Mouse (Mus musculus): ENCODE data around the gene Fam228b. TPM values are rescaled to one million over a fixed set of nuclear protein-coding genes. Genes with fewer than 3 reads are reported as not detected.
"Not testable (repeated sequence)": the region's sequence is repeated elsewhere in the genome, so short reads cannot be mapped to it uniquely, and the experiment has no call there.

The Fam228b gene
- polyA plus RNA-seq, 1 experiment: 0.72 TPM

DNA sequence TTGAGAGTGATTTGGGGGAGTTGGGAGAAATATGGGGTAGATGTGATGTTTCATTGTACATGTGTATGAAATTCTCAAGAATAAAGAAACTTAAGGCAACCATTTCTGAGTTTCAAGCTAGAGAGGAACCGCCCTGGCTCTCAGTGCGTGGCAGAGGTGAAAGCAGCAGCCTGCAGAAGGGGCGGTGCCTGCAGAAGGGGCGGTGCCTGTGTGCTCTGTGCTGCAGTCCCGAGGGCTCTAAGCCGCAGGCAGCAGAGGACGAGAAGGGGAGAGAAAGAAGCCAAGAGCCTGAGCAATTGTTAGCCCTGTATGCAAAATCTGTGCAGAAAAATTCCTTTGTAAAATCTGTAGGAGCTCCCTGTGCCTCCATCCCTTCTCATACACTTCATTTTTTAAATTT, 51.6 kb downstream of the Fam228b start:
- Histone ChIP-seq H3K4me1 (ENCODE audit: control insufficient read depth, insufficient read depth, low read length) (no peaks in the 10 kb centered on the region), H3K4me3 (replicated peaks; ENCODE audit: extremely low read depth, low read depth, low read length) (no peak overlapping the region)
- 11% methylated on average over 7 of the region's 7 CpGs for WGBS
- TF ChIP-seq POLR2A (IDR thresholded peaks at IDR 0.05; ENCODE audit: borderline replicate concordance, extremely low read depth, low read depth, low read length) (no peak), CTCF (IDR thresholded peaks at IDR 0.05; ENCODE audit: insufficient read depth, low read length) (no peak)
- no peak for DNase-seq

DNA sequence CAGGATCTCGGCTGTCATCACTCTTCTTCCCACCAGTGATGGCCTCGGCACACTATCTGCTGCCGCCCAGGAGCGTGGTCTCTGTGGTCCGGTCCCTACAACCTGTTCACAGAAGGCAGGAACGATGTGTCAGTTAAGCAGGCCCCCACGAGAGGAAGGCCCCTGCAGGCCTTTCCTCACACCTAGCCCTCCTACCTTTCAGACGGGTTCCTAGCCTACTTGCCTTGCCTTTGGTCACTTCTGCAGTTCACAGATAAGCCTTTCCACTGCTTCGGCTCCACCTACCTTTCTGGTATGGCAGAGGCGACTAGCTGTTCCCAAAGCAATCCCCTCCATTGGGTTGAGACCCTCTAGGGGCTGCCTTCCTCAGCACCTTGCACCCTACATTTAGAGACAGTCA, 53.5 kb downstream of the Fam228b start:
- WGBS: 82% methylated on average over 10 of the region's 10 CpGs
- no peak for TF ChIP-seq CTCF (IDR thresholded peaks at IDR 0.05; ENCODE audit: insufficient read depth, low read length)
- no peak for DNase-seq
- H3K4me1 ChIP-seq (ENCODE audit: control insufficient read depth, insufficient read depth, low read length): no peaks in the 10 kb centered on the region
- H3K4me3 ChIP-seq (replicated peaks; ENCODE audit: extremely low read depth, low read depth, low read length): no peak overlapping the region

DNA sequence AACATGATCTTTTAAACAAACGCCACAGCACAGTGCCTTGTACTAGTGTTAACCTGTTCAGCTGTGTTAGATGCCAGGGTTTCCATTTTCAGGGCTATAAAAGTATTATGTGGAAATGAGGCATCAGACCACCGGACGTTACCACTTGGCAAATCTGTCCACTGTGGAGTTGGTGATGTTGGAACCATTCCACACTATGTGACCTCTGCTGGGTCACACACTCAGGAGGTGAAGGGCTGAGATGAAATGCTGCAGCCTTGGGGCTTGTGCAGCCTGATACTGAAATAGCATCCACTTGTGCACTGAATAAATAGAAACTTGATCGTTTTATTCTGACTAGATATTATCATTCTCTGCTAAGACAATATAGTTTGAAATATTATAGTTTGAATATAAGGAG, 55.7 kb downstream of the Fam228b start:
- no peak overlapping the region for H3K4me3 ChIP-seq (replicated peaks; ENCODE audit: extremely low read depth, low read depth, low read length)
- 56% methylated on average over 4 of the region's 4 CpGs for WGBS
- no peak for DNase-seq

DNA sequence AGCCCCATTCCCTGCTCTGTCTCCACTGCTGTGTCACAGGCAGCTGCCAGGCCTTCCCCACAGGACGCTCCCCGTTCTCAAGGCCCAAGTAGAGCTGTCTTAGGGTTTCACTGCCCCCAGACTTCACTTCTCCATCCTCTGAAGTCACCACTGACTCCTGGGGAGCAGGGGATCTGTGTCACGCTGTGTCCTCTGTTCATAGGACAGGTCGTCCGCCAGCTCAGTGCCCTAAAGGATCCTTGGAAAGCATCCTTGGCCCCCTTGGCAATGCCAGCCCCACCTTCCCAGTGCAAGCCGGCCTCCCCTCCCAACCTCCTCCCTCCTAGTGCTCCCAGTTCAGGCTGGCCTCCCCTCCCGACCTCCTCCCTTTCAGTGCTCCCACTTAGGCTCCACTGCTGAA, 59.1 kb downstream of the Fam228b start:
- no peak overlapping the region for H3K4me3 ChIP-seq (replicated peaks; ENCODE audit: extremely low read depth, low read depth, low read length)
- no peak for DNase-seq
- TF ChIP-seq POLR2A (IDR thresholded peaks at IDR 0.05; ENCODE audit: borderline replicate concordance, extremely low read depth, low read depth, low read length) (no peak), CTCF (IDR thresholded peaks at IDR 0.05; ENCODE audit: insufficient read depth, low read length) (no peak)
- WGBS: 93% methylated on average over 7 of the region's 7 CpGs
- H3K4me1 ChIP-seq (ENCODE audit: control insufficient read depth, insufficient read depth, low read length): no peaks in the 10 kb centered on the region

More for the DNA sequence above, 55.7 kb downstream of the Fam228b start:
- TF ChIP-seq CTCF (IDR thresholded peaks at IDR 0.05; ENCODE audit: insufficient read depth, low read length): no peak
- TF ChIP-seq POLR2A (IDR thresholded peaks at IDR 0.05; ENCODE audit: borderline replicate concordance, extremely low read depth, low read depth, low read length): no peak
- no peaks in the 10 kb centered on the region for H3K4me1 ChIP-seq (ENCODE audit: control insufficient read depth, insufficient read depth, low read length)

DNA sequence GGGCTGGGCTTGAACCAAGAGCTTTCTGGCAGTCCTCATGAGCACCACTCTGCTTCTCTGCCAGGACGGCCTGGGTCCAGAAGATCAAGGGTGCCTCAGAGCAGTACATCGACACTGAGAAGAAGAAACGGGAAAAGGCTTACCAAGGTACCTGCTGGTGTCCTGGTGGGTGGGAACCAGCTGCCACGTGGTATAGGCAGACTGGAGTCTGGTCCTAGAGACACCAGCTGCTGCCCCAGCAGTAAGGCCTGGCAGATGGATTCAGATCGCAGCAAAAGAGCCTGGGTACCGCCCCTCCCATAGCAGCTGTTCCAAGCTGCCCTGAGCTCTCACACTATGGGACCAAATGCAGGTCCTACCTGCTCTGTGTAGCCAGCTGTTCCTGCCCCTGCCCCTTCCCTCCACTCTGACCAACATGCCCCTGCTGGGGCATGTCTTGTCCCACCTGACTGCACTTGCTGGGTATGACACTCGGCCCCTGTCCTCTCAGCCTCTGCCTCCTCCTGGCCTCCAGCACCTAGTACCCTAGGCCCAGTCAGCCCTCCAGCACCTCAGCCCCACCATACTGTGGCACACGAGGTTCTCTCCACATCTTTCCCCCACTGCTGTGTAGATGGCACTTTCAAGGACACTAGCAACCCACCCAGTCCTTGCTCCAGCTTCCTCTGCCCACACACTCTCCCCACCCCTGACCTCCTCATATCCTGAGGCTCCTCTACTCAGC, 60.0 kb downstream of the Fam228b start:
- no peak overlapping the region for H3K4me3 ChIP-seq (replicated peaks; ENCODE audit: extremely low read depth, low read depth, low read length)
- H3K4me1 ChIP-seq (ENCODE audit: control insufficient read depth, insufficient read depth, low read length): no peaks in the 10 kb centered on the region
- no peak for DNase-seq
- no peak for TF ChIP-seq CTCF (IDR thresholded peaks at IDR 0.05; ENCODE audit: insufficient read depth, low read length)
- 84% methylated on average over 8 of the region's 8 CpGs for WGBS

DNA sequence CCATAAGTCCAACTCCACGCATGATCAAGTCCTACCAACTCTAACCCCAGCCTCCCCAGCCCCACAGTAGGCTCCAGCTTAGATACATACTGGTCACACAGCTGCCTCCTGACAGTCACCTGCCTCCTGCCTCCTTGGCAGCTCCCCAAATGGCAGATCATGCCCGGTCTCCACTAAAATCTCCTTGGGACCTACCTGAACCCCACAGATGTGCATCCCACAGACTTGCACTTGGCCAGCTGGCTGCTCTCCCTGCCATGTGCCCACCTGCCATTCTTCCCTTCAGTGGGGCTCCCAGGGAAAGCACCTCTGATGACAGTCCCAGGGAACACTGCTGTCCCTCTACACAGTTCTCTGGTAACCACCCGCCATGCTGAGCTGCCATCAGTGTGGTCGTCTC, 60.8 kb downstream of the Fam228b start:
- no peak for DNase-seq
- 92% methylated on average over 4 of the region's 4 CpGs for WGBS
- Histone ChIP-seq H3K4me3 (replicated peaks; ENCODE audit: extremely low read depth, low read depth, low read length) (no peak overlapping the region), H3K4me1 (ENCODE audit: control insufficient read depth, insufficient read depth, low read length) (no peaks in the 10 kb centered on the region)
- no peak for TF ChIP-seq POLR2A (IDR thresholded peaks at IDR 0.05; ENCODE audit: borderline replicate concordance, extremely low read depth, low read depth, low read length)
- no peak for TF ChIP-seq CTCF (IDR thresholded peaks at IDR 0.05; ENCODE audit: insufficient read depth, low read length)

DNA sequence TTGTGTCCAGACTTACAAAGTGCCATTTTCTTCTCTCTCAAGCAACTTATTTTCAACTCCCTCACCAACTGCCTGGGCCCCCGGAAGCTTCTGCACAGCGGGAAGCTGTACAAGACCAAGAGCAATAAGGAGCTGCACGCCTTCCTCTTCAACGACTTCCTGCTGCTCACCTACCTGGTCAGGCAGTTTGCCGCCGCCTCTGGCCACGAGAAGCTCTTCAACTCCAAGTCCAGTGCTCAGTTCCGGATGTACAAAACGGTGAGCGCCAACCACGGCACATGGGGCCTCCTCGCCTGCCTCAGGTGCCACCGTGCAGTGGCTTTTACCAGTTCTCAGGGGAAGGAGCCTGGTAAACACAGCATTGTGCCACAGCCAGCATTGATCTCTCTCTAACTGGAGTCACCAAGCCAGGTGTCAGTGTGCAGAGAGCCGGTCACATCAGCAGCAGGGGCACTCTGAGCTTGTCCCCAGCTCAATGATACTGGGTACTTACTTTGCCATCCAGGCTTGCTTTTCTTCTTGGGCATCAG, 61.5 kb downstream of the Fam228b start:
- no peaks in the 10 kb centered on the region for H3K4me1 ChIP-seq (ENCODE audit: control insufficient read depth, insufficient read depth, low read length)
- no peak for TF ChIP-seq CTCF (IDR thresholded peaks at IDR 0.05; ENCODE audit: insufficient read depth, low read length)
- no peak for TF ChIP-seq POLR2A (IDR thresholded peaks at IDR 0.05; ENCODE audit: borderline replicate concordance, extremely low read depth, low read depth, low read length)
- no peak overlapping the region for H3K4me3 ChIP-seq (replicated peaks; ENCODE audit: extremely low read depth, low read depth, low read length)
- peak; percentile 17 for DNase-seq
- WGBS: 64% methylated on average over 14 of the region's 14 CpGs

DNA sequence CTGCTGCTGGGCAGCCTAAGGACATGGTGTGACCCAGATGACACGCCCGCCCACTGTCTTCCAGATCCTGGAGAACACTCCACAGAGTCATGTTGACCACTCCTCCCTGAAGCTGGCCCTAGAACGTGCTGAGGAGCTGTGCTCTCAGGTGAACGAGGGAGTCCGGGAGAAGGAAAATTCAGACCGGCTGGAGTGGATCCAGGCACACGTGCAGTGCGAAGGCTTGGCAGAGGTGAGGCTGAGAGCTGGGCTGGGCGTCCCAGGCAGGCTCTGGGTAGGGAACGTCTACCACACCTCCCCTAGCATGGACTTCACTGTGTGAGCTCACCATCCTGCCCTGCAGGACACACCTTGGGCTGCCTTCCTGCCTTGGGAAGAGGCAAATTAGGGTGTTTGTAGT, 62.2 kb downstream of the Fam228b start:
- WGBS: 62% methylated on average over 10 of the region's 10 CpGs
- DNase-seq: peak; percentile 15
- Histone ChIP-seq H3K4me3 (replicated peaks; ENCODE audit: extremely low read depth, low read depth, low read length) (no peak overlapping the region), H3K4me1 (ENCODE audit: control insufficient read depth, insufficient read depth, low read length) (no peaks in the 10 kb centered on the region)
- TF ChIP-seq POLR2A (IDR thresholded peaks at IDR 0.05; ENCODE audit: borderline replicate concordance, extremely low read depth, low read depth, low read length) (no peak), CTCF (IDR thresholded peaks at IDR 0.05; ENCODE audit: insufficient read depth, low read length) (no peak)

DNA sequence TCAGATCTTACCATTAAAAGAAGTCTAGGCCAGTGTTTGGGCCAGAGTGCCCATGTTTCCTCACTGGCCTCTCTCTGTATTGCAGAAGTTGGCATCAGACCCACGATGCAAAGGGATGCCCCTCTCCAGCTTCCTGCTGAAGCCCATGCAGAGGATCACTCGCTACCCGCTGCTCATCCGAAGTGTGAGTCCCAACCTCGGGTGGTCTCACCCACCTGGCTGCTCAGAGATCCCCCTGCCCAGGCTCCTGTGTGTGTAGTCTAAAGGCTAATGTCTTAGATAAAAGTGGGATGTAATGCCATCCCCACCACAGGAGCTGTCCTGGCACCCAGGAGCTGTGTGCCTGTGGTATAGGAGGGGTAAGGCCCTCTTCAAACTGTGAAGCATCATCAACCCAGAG, 62.9 kb downstream of the Fam228b start:
- H3K4me3 ChIP-seq (replicated peaks; ENCODE audit: extremely low read depth, low read depth, low read length): no peak overlapping the region
- 82% methylated on average over 5 of the region's 5 CpGs for WGBS
- TF ChIP-seq CTCF (IDR thresholded peaks at IDR 0.05; ENCODE audit: insufficient read depth, low read length) (no peak), POLR2A (IDR thresholded peaks at IDR 0.05; ENCODE audit: borderline replicate concordance, extremely low read depth, low read depth, low read length) (no peak)
- H3K4me1 ChIP-seq (ENCODE audit: control insufficient read depth, insufficient read depth, low read length): no peaks in the 10 kb centered on the region
- no peak for DNase-seq

DNA sequence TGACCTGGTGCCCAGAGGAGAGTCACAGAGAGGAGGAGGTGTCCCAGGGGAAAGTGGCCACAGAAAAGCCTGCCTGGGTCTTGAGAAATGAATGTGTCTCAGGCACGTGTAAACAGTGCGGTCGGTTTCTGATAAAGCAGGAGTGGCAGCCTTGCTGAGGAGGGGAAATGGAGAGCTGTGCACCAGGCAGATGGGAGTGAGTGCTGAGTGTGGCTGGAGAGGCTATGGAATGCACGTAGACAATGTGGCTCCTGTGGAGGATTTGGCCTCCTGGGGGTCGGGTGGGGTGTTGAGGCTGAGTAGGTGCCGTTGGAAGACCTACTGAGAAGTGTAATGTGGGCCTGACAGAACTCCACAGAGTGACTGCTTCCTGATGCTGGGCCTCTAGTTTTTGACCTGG, 63.4 kb downstream of the Fam228b start:
- WGBS: 56% methylated on average over 6 of the region's 6 CpGs
- H3K4me1 ChIP-seq (ENCODE audit: control insufficient read depth, insufficient read depth, low read length); H3K4me3 ChIP-seq (replicated peaks; ENCODE audit: extremely low read depth, low read depth, low read length); DNase-seq: not testable (repeated sequence)
